Mouse (Mus musculus): ENCODE measurements around the gene Aox4. TPM values are rescaled to one million over a fixed set of nuclear protein-coding genes. Genes with fewer than 3 reads are reported as not detected.
A peak's percentile ranks its signal among the peaks of the same experiment; 100 is the strongest.

Aox4 gene
- total RNA-seq, 2 experiments from 2014 or later, result 2.2 to 2.5 TPM

GRCm38 (mm10) chr1:58260311-58260710 is 50.1 kb downstream of the Aox4 start:
- H3K4me3 ChIP-seq, result no peak overlapping the region
- TF ChIP-seq CTCF (conservative IDR thresholded peaks at IDR 0.05), result no peak
- no peak overlapping the region for H3K27ac ChIP-seq
- DNase-seq (ENCODE audit: low spot score in 2 of 2), result no peak

- DNase-seq (ENCODE audit: low spot score in 2 of 2), result no peak
- no peak overlapping the region for H3K27ac ChIP-seq
- H3K4me3 ChIP-seq, result no peak overlapping the region
- no peak for TF ChIP-seq CTCF (conservative IDR thresholded peaks at IDR 0.05)
These were observed 58.0 kb downstream of the Aox4 start for GRCm38 (mm10) chr1:58268231-58268630.

GRCm38 (mm10) chr1:58270807-58271569 is 60.8 kb downstream of the Aox4 start:
- no peak overlapping the region for H3K4me3 ChIP-seq
- H3K27ac ChIP-seq, result no peak overlapping the region
- peak; percentile 32 to 69 for DNase-seq (ENCODE audit: low spot score in 2 of 2)
- TF ChIP-seq CTCF (conservative IDR thresholded peaks at IDR 0.05), result peak; percentile 73

DNA sequence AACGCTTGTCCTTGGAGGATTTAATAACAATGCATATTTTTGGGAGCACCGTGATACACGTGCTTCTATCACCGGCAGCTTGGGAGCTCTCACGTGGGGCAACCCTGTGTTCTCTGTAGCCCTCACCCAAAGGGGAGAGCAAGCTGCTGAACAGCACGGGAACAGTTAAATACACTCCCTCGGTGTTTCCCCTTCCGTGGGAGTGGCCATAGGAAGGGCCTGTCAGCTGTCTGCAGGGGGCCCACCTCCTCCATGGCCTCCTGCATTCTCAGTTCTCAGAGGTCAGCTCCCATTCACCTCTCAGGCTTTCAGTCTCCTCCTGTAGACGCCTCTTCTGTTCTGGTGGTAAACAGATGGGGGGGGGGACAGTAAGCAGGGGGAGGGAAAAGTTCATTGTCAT is 65.7 kb downstream of the Aox4 start:
- TF ChIP-seq CTCF (conservative IDR thresholded peaks at IDR 0.05), result no peak
- Histone ChIP-seq H3K27ac (no peak overlapping the region), H3K4me3 (no peak overlapping the region)
- no peak for DNase-seq (ENCODE audit: low spot score in 2 of 2)

DNA sequence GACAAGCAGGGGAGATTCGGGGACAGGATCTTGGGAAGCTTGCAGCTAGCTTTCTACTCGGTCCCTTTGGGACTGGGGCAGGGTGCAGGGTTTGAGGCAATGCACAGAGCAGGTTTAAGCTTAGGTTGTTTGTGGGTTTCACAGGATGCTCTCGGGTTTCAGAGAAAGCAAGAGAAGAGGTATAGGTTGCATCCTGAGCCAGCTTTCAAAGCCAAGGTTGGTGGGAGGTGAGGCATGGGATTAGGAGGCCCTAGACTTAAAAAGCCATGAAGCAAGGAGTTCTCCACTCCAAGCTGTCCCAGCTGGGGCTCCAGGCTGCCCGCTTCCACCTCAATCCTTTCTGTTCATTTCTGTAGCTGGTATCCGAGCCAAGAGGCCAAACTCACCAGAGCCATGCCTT is 67.8 kb downstream of the Aox4 start, which contains the start of gene Aox2:
Aox2 (plus strand) TSS at position 301 of the 400 bp plus-strand sequence.
- no peak within 1 kb of the TSS for H3K27ac ChIP-seq
- DNase-seq (ENCODE audit: low spot score in 2 of 2), result no peak
- no peak for TF ChIP-seq CTCF (conservative IDR thresholded peaks at IDR 0.05)
- H3K4me3 ChIP-seq, result no peak within 1 kb of the TSS

DNA sequence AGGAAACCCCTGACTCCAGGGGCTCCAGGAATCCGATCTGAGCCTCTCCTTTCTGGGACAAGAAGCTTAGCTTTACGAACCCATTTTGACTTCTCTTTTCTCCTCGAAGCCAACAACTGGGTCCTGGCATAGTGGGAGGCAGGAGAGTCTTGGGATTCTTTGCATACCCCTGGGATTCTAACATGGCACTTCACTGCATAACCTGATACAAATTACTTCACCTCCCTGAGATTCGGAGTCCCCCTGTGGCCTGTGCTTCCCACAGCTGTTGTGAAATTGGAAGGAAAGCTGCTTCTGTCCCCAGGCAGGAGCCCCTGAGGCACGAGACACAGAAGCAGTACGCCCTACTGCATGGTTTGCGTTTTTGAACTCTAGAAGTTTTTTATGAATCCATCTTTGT is 68.3 kb downstream of the Aox4 start:
- Histone ChIP-seq H3K27ac (no peak overlapping the region), H3K4me3 (no peak overlapping the region)
- DNase-seq (ENCODE audit: low spot score in 2 of 2), result no peak
- TF ChIP-seq CTCF (conservative IDR thresholded peaks at IDR 0.05), result no peak

GRCm38 (mm10) chr1:58280381-58280780 is 70.2 kb downstream of the Aox4 start:
- no peak overlapping the region for H3K27ac ChIP-seq
- no peak for DNase-seq (ENCODE audit: low spot score in 2 of 2)
- H3K4me3 ChIP-seq, result no peak overlapping the region
- no peak for TF ChIP-seq CTCF (conservative IDR thresholded peaks at IDR 0.05)

DNA sequence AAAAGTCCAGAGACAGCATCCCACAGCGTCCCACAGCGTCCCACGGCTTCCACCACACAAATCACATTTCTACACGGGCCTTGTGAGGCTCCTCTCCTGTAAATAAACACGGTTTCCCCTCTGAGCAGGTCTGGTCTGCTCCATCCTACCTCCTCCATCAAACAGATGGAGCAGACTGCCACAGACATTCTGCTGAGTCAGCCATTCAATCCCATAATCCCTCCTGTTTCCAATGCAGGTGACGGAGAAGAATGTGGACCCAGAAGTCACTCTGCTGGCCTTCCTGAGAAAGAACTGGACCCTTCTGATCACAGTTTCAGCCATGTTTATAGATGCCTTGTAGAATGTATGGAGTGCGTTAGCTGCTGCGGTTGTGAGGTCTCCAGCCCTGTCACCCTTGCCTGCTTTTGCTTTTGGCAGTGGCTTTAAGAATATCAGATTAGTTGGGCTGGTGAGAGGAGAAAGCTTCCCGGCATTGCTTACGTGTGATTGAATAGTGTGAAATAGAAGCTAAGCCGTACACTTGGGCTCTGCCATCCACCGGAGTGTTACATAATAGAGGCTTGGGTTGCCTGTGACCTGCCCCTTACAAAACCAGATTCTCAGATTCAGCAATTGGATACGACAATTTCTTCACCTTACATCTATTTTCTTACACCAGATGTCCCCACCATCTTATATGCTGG is 70.9 kb downstream of the Aox4 start:
- Histone ChIP-seq H3K4me3 (no peak overlapping the region), H3K27ac (peak overlapping the region; percentile 67)
- TF ChIP-seq CTCF (conservative IDR thresholded peaks at IDR 0.05), result no peak
- no peak for DNase-seq (ENCODE audit: low spot score in 2 of 2)

DNA sequence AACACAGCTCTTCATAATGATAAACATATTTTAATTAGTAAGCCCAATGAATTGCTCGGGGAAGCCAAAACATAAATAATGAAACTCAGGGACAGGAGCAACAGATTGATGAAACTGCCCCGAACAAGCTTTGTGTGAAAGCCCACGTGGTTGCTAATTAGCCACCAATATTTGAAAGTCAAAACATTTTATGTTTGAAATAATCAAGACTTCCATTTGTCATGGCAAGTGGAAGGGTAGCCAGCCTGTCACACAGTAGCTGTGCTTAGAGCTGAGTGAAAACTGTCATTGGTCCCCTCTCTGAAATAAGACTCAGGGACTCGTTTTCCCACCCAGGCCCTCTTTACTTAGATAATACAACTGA is 71.4 kb downstream of the Aox4 start:
- TF ChIP-seq CTCF (conservative IDR thresholded peaks at IDR 0.05), result no peak
- peak overlapping the region; percentile 67 for H3K27ac ChIP-seq
- peak in 1 of 2 experiments; percentile 41 for DNase-seq (ENCODE audit: low spot score in 2 of 2)
- H3K4me3 ChIP-seq, result no peak overlapping the region

GRCm38 (mm10) chr1:58284505-58284904 is 74.3 kb downstream of the Aox4 start:
- Histone ChIP-seq H3K27ac (no peak overlapping the region), H3K4me3 (no peak overlapping the region)
- no peak for TF ChIP-seq CTCF (conservative IDR thresholded peaks at IDR 0.05)
- DNase-seq (ENCODE audit: low spot score in 2 of 2), result no peak

DNA sequence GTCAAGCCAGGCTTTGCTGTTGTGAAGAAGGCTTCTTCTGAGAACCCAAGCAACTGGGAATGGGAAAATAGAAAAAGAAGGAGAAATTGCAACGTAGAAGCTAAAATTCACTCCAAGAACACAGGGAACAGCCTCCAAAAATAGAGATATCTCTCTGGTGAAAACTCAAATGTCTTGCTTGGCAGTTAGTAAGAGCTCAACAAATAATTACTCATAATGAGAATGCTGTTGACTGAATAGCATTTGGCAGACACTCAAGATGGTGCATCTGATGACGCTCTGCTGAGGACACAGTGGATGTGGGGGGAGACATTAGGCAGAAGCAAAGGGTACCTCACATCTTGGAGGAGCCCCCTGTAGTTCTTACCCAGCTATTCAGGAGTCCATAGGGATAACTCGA is 77.9 kb downstream of the Aox4 start:
- Histone ChIP-seq H3K27ac (peak overlapping the region; percentile 70), H3K4me3 (no peak overlapping the region)
- no peak for TF ChIP-seq CTCF (conservative IDR thresholded peaks at IDR 0.05)
- peak in 1 of 2 experiments; percentile 41 for DNase-seq (ENCODE audit: low spot score in 2 of 2)

DNA sequence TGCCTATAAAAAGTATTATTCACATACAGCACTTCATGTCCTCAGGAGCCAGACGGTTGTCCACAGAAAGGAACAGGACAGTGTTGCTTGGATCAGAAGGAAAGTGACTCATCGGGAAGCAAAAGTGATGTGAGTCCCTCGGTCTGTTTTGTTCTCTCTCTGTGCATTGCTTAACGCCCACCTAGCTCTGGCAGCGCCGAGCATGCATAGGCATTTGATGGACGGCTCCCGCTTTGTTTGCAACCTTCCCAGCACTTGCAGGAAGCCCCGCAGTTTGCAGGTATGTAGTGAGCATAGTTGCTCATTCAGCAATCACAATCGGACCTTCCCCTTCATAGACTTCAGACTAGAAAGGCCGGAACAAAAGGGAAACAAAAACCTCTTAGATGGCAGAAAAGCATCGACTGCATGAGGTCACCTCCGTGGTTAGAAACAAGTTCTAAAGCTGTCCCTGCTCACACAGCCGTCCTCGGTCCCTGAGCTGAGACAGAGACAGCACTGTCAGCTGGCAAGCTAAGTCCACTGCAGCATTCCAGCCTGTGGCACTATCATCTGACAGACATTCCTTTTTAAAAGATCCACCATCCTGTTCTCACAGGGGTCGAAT is 79.8 kb downstream of the Aox4 start:
- no peak for TF ChIP-seq CTCF (conservative IDR thresholded peaks at IDR 0.05)
- peak in 1 of 2 experiments; percentile 23 for DNase-seq (ENCODE audit: low spot score in 2 of 2)
- Histone ChIP-seq H3K27ac (peak overlapping the region; percentile 70; the same call in 1 of the 2 replicates), H3K4me3 (peak overlapping the region; percentile 18; the same call in 1 of the 2 replicates)

Data from layer of hippocampus, adult 2 months (tissue).